Mouse (Mus musculus): ENCODE measurements around the gene Nudcd3. TPM values are rescaled to one million over a fixed set of nuclear protein-coding genes. Genes with fewer than 3 reads are reported as not detected.

Nudcd3 gene
- polyA plus RNA-seq, 1 experiment from 2014 or later, result 58.0 TPM

DNA sequence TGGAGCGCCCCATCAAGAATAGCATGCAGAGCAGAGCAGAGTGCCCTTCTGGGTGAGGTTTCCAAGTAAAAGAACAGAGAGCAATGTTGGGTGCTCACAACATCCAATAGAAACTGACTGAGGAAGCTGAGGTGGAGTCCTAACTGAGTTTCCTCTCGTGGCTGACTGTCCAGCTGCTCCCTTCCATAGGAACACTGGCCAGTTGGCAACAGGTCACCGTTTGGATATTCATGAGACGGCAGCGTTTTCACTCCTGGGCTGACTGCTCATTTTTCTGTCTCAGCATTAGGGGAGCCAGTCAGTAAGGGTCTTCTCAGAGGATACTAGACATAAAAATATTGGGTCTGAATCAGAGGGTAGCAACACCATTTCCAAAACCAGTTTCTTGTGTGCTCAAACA lies 43.6 kb downstream of the Nudcd3 start:
- peaks cover 2% of the 10 kb centered on the region; the same call in 1 of the 2 replicates for H3K4me1 ChIP-seq (ENCODE audit: control insufficient read depth, insufficient read depth, low read length)
- WGBS, result 70% methylated on average over 5 of the region's 5 CpGs
- no peak overlapping the region for H3K9ac ChIP-seq (replicated peaks; ENCODE audit: low read depth, low read length)
- no peak for ATAC-seq (ENCODE audit: low read depth)
- no peak overlapping the region for H3K4me2 ChIP-seq (ENCODE audit: low read depth, low read length)
- no peaks in the 10 kb centered on the region for H3K36me3 ChIP-seq (ENCODE audit: control insufficient read depth, insufficient read depth, low read length)
- no peaks in the 10 kb centered on the region for H3K27me3 ChIP-seq (ENCODE audit: control insufficient read depth, insufficient read depth, low read length)
- no peak overlapping the region for H3K27ac ChIP-seq (ENCODE audit: low read depth, low read length)
- H3K9me3 ChIP-seq (ENCODE audit: control insufficient read depth, low read length), result no peaks in the 10 kb centered on the region
- H3K4me3 ChIP-seq (ENCODE audit: low read depth, low read length), result no peak overlapping the region

DNA sequence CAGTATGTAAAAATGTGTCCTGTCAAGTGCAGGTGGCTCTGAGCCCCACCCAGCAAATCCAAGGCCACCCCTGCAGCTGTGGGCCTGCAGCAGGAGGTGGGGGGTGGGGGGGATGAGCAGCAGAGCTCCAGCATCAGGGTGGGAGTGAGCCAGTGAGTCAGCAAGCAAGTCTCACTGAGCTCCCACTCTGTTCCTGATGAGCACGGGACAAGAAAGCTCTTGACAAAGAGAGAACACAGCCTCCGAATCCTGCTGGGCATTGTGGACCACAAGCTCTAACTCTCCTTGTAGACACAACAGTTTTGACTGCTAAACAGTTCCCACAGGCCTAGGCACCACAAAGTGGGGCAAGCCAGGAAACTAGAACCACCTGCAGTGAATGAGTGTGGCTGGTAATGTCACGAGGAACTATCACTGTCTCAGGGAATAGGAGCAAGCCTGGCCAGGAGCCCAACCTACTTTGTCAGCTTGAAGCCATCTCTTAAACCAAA lies 46.0 kb downstream of the Nudcd3 start:
- H3K27ac ChIP-seq (ENCODE audit: low read depth, low read length), result no peak overlapping the region

DNA sequence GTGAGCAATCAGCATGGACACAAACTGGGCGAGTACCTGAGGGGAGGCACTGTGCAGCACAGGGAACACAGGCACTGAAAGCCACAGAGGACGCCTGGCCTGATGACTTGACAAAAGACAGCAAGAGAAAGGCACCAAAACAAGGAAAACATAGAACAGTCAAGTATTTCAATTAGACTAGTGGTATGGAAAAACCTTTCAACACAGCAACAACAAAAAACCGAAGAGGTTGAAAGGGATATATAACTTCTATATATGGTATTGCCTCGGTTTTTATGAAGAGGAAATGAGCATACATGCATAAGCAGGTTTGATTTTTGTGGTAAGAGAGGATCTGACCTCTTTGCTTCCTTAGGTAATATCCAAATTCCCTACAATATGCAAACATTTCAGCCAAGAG lies 47.4 kb downstream of the Nudcd3 start:
- peaks cover 5% of the 10 kb centered on the region; the same call in 1 of the 2 replicates for H3K36me3 ChIP-seq (ENCODE audit: control insufficient read depth, insufficient read depth, low read length)
- H3K4me3 ChIP-seq (ENCODE audit: low read depth, low read length), result no peak overlapping the region
- WGBS, result 90% methylated on average over 4 of the region's 4 CpGs
- peaks cover 2% of the 10 kb centered on the region; the same call in 1 of the 2 replicates for H3K4me1 ChIP-seq (ENCODE audit: control insufficient read depth, insufficient read depth, low read length)
- no peak for ATAC-seq (ENCODE audit: low read depth)
- H3K9me3 ChIP-seq (ENCODE audit: control insufficient read depth, low read length), result no peaks in the 10 kb centered on the region
- no peak overlapping the region for H3K27ac ChIP-seq (ENCODE audit: low read depth, low read length)
- H3K4me2 ChIP-seq (ENCODE audit: low read depth, low read length), result no peak overlapping the region
- no peaks in the 10 kb centered on the region for H3K27me3 ChIP-seq (ENCODE audit: control insufficient read depth, insufficient read depth, low read length)
- H3K9ac ChIP-seq (replicated peaks; ENCODE audit: low read depth, low read length), result no peak overlapping the region

More for the DNA sequence above, 46.0 kb downstream of the Nudcd3 start:
- Histone ChIP-seq H3K9ac (replicated peaks; ENCODE audit: low read depth, low read length) (no peak overlapping the region), H3K4me2 (ENCODE audit: low read depth, low read length) (no peak overlapping the region), H3K4me1 (ENCODE audit: control insufficient read depth, insufficient read depth, low read length) (peaks cover 2% of the 10 kb centered on the region; the same call in 1 of the 2 replicates), H3K4me3 (ENCODE audit: low read depth, low read length) (no peak overlapping the region), H3K36me3 (ENCODE audit: control insufficient read depth, insufficient read depth, low read length) (0 out of 2 replicates have a peak, but pooled peaks cover 5% of the 10 kb centered on the region), H3K9me3 (ENCODE audit: control insufficient read depth, low read length) (no peaks in the 10 kb centered on the region), H3K27me3 (ENCODE audit: control insufficient read depth, insufficient read depth, low read length) (no peaks in the 10 kb centered on the region)
- ATAC-seq (ENCODE audit: low read depth), result no peak
- WGBS, result 56% methylated on average over 3 of the region's 3 CpGs

DNA sequence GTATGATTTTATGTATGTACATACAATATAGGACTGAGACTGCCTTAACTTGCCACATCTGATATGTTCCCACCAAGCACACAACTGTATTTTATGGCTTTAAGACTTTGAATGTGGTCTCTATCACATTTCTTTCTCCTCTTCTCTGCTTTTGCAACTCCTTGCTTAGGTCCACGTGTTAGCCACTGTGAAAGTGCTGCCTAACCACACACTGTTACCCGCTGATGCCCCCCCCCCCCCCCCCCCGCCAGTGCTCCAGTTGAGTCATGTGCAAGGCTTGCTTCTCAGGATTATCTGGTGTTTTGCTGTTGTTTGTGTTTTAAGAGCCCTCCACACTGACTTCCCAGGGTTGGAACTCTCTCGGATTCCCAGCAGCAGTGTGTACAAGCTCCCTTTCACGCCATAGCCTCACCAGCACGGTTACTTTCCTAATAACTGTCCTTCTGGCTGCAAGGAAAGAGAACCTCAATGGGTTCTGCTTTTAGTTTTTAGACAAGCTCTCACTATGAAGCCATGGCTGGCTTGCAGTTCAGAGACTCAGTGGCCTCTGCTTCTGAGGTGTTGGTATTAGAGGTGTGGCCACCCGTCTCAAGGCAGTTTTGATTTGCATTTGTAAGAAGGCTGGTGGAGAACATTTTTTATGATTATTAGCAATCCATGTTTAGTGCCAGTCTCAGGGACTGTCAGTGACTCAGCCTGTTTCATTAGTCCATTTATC lies 61.8 kb downstream of the Nudcd3 start:
- Histone ChIP-seq H3K27ac (ENCODE audit: low read depth, low read length) (no peak overlapping the region), H3K9me3 (ENCODE audit: control insufficient read depth, low read length) (no peaks in the 10 kb centered on the region), H3K4me1 (ENCODE audit: control insufficient read depth, insufficient read depth, low read length) (no peaks in the 10 kb centered on the region), H3K36me3 (ENCODE audit: control insufficient read depth, insufficient read depth, low read length) (no peaks in the 10 kb centered on the region), H3K4me2 (ENCODE audit: low read depth, low read length) (no peak overlapping the region), H3K4me3 (ENCODE audit: low read depth, low read length) (no peak overlapping the region), H3K27me3 (ENCODE audit: control insufficient read depth, insufficient read depth, low read length) (no peaks in the 10 kb centered on the region), H3K9ac (replicated peaks; ENCODE audit: low read depth, low read length) (no peak overlapping the region)
- 91% methylated on average over 6 of the region's 7 CpGs for WGBS
- no peak for ATAC-seq (ENCODE audit: low read depth)

DNA sequence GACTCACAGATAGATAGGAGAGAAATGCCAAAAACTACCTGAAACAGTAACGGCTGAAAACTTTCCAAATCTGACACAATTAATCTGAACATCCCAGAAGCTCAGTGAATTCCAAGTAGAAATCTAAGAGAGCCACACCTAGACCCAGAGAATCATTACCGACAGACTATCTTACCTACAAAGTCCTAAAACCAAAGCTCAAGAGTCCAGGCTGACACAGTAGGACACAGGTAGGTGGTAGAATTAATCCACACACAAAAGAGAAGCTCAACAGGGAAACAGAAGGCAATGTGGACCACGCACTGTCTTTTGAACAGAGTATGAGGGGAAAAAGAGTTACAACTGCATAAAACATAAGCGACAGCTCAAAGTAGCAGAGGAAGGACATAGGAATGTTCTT lies 67.3 kb downstream of the Nudcd3 start:
- Histone ChIP-seq H3K9me3 (ENCODE audit: control insufficient read depth, low read length) (no peaks in the 10 kb centered on the region), H3K27me3 (ENCODE audit: control insufficient read depth, insufficient read depth, low read length) (no peaks in the 10 kb centered on the region), H3K27ac (ENCODE audit: low read depth, low read length) (no peak overlapping the region), H3K4me2 (ENCODE audit: low read depth, low read length) (no peak overlapping the region), H3K4me3 (ENCODE audit: low read depth, low read length) (no peak overlapping the region), H3K36me3 (ENCODE audit: control insufficient read depth, insufficient read depth, low read length) (no peaks in the 10 kb centered on the region), H3K9ac (replicated peaks; ENCODE audit: low read depth, low read length) (no peak overlapping the region), H3K4me1 (ENCODE audit: control insufficient read depth, insufficient read depth, low read length) (no peaks in the 10 kb centered on the region)
- WGBS, result 95% methylated on average over 4 of the region's 4 CpGs
- ATAC-seq (ENCODE audit: low read depth), result no peak

DNA sequence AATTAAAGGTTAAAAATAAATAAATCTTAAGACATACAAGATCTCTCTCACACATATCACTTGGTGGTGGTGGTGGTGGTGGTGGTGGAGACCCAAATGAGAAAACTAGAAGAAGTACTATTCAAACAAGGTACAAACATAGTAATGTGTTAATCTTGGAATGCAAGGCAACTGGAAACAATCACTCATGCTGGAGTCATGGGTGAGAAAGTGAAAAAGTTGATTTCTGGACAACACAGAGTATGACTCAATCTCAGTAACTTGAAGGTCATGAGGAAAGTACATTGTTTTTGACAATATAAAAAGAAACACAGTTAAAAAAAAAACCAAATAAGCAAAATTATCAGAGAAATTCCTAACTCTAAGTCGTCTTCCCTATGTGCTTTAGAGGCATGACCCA lies 69.6 kb downstream of the Nudcd3 start:
- 91% methylated on average over 1 of the region's 1 CpGs for WGBS
- no peak for ATAC-seq (ENCODE audit: low read depth)
- Histone ChIP-seq H3K27me3 (ENCODE audit: control insufficient read depth, insufficient read depth, low read length) (no peaks in the 10 kb centered on the region), H3K9me3 (ENCODE audit: control insufficient read depth, low read length) (no peaks in the 10 kb centered on the region), H3K4me2 (ENCODE audit: low read depth, low read length) (no peak overlapping the region), H3K9ac (replicated peaks; ENCODE audit: low read depth, low read length) (no peak overlapping the region), H3K27ac (ENCODE audit: low read depth, low read length) (no peak overlapping the region), H3K36me3 (ENCODE audit: control insufficient read depth, insufficient read depth, low read length) (no peaks in the 10 kb centered on the region), H3K4me1 (ENCODE audit: control insufficient read depth, insufficient read depth, low read length) (no peaks in the 10 kb centered on the region), H3K4me3 (ENCODE audit: low read depth, low read length) (no peak overlapping the region)

DNA sequence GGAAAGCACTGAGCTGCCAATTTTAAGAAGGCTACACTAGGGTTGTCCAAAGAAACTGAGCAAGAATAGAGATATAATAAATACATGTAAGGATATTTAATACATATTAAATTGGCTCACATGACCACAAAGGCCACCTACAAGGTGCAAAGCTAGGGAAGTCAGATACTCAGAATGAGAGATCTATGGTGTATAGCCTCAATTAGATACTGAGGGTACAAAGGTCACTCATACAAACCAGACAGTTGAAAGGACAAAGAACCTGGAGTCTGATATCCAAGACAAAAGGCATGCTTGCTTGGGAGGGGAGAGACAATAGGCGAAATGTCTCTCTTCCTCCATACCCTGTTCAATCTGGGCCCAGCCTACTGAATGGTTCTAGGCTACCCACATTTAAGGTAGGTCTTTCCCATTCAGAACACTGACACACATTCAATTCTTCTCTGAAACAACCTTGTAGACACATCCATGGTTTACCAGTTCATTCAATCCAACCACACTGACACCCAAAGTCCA lies 76.6 kb downstream of the Nudcd3 start:
- Histone ChIP-seq H3K9me3 (ENCODE audit: control insufficient read depth, low read length) (no peaks in the 10 kb centered on the region), H3K9ac (replicated peaks; ENCODE audit: low read depth, low read length) (no peak overlapping the region), H3K27me3 (ENCODE audit: control insufficient read depth, insufficient read depth, low read length) (no peaks in the 10 kb centered on the region), H3K4me3 (ENCODE audit: low read depth, low read length) (no peak overlapping the region), H3K4me2 (ENCODE audit: low read depth, low read length) (no peak overlapping the region), H3K4me1 (ENCODE audit: control insufficient read depth, insufficient read depth, low read length) (no peaks in the 10 kb centered on the region), H3K27ac (ENCODE audit: low read depth, low read length) (no peak overlapping the region), H3K36me3 (ENCODE audit: control insufficient read depth, insufficient read depth, low read length) (no peaks in the 10 kb centered on the region; the same call in 1 of the 2 replicates)
- whole genome bisulfite sequencing, result 94% methylated on average over 1 of the region's 1 CpGs
- no peak for ATAC-seq (ENCODE audit: low read depth)

DNA sequence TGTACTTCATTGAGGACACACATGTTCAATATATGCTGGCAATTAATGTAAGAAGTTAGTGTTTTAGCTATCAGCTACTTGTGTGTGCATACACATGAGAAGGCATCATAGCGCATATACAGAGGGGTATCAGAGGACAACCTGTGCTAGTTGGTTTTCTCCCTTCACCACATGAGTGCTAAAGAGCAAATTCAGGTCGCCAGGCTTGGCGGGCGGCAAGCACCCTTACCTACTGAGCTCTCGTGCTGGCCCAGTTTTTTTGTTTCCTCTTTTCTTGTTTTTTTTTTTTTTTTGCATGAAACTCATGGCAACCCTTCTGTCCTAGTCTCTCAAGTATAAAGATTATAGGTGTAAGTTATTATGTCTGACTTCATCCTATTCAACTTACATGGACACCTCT lies 77.6 kb downstream of the Nudcd3 start:
- H3K9me3 ChIP-seq (ENCODE audit: control insufficient read depth, low read length), result no peaks in the 10 kb centered on the region
- no peak overlapping the region for H3K9ac ChIP-seq (replicated peaks; ENCODE audit: low read depth, low read length)
- 98% methylated on average over 5 of the region's 5 CpGs for WGBS
- no peak overlapping the region for H3K27ac ChIP-seq (ENCODE audit: low read depth, low read length)
- no peaks in the 10 kb centered on the region for H3K4me1 ChIP-seq (ENCODE audit: control insufficient read depth, insufficient read depth, low read length)
- H3K4me3 ChIP-seq (ENCODE audit: low read depth, low read length), result no peak overlapping the region
- no peak overlapping the region for H3K4me2 ChIP-seq (ENCODE audit: low read depth, low read length)
- no peak for ATAC-seq (ENCODE audit: low read depth)
- no peaks in the 10 kb centered on the region for H3K27me3 ChIP-seq (ENCODE audit: control insufficient read depth, insufficient read depth, low read length)
- H3K36me3 ChIP-seq (ENCODE audit: control insufficient read depth, insufficient read depth, low read length), result no peaks in the 10 kb centered on the region; the same call in 1 of the 2 replicates

DNA sequence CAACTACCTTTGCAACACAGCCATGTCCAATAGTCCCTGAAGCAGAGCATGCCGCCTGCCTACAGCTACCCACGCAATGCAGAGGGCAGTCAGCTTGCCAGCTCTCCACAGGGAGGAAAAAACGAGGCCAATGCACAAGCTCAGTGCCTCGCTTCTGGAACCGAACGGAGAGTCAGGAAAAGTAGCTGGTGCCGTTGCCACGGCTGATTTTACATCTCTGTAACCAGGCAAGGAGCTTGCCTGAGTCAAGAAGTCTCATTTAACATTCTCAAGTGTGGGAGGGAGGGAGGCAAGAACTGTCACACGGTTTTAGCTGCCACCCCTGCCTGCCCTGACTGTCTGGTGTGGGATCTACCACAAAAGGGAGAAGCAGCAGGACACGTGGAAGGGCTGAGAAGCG lies 79.6 kb downstream of the Nudcd3 start:
- WGBS, result 87% methylated on average over 11 of the region's 11 CpGs
- H3K27me3 ChIP-seq (ENCODE audit: control insufficient read depth, insufficient read depth, low read length), result no peaks in the 10 kb centered on the region
- no peak for ATAC-seq (ENCODE audit: low read depth)
- no peak overlapping the region for H3K4me3 ChIP-seq (ENCODE audit: low read depth, low read length)
- no peaks in the 10 kb centered on the region; the same call in 1 of the 2 replicates for H3K36me3 ChIP-seq (ENCODE audit: control insufficient read depth, insufficient read depth, low read length)
- H3K27ac ChIP-seq (ENCODE audit: low read depth, low read length), result no peak overlapping the region
- H3K4me1 ChIP-seq (ENCODE audit: control insufficient read depth, insufficient read depth, low read length), result no peaks in the 10 kb centered on the region
- H3K9ac ChIP-seq (replicated peaks; ENCODE audit: low read depth, low read length), result no peak overlapping the region
- no peak overlapping the region for H3K4me2 ChIP-seq (ENCODE audit: low read depth, low read length)
- no peaks in the 10 kb centered on the region for H3K9me3 ChIP-seq (ENCODE audit: control insufficient read depth, low read length)

Data from neural tube, embryonic 14.5 days (tissue).